Mouse (Mus musculus) CH12.LX (cell line): ENCODE data around the gene Fryl. TPM values are rescaled to one million over a fixed set of nuclear protein-coding genes. Genes with fewer than 3 reads are reported as not detected.

Experiments
- DNase-seq: peaks from one replicate; pipeline ENCODE4 v3.0.0-alpha.2; 2013; ENCODE audit errors: extremely low read depth
- H3K27ac ChIP-seq: 2 replicates; pipeline ENCODE4 v1.5.1; 2012; ENCODE audit warnings: low read depth, mild to moderate bottlenecking, control low read depth, moderate library complexity; ENCODE audit not compliant: insufficient read depth
- H3K27me3 ChIP-seq: replicated peaks from 2 replicates; pipeline ENCODE3; 2012; ENCODE audit warnings: inconsistent platforms
- H3K36me3 ChIP-seq, 2 experiments: replicated peaks in 1 of 2; 2 replicates each; pipeline versions ENCODE3 to v1.6.1; 2012; ENCODE audit warnings: inconsistent platforms in 1 of 2, low read length in 1 of 2, mild to moderate bottlenecking in 1 of 2, mixed read lengths in 1 of 2, moderate library complexity in 1 of 2; ENCODE audit not compliant: control insufficient read depth in 1 of 2, insufficient read depth in 1 of 2
- H3K4me1 ChIP-seq, 2 experiments: 2 replicates each; pipeline ENCODE4 v1.6.1; 2012; ENCODE audit warnings: inconsistent platforms in 1 of 2, moderate library complexity in 1 of 2; ENCODE audit not compliant: insufficient read depth in 2 of 2, control insufficient read depth in 1 of 2
- H3K4me2 ChIP-seq: 2 replicates; pipeline ENCODE4 v1.6.1; 2012; ENCODE audit warnings: low read depth, mild to moderate bottlenecking, control low read depth; ENCODE audit not compliant: poor library complexity, insufficient read depth, severe bottlenecking
- H3K4me3 ChIP-seq, 3 experiments: fragments of 150-350 bp in 1 of 3; sonication (generic) in 1 of 3; replicated peaks in 1 of 3; 2 replicates each; pipeline versions ENCODE3 to v1.5.1; 2011 to 2012; ENCODE audit warnings: low read depth in 2 of 3, low read length in 2 of 3, mild to moderate bottlenecking in 2 of 3, moderate library complexity in 2 of 3, control low read depth in 1 of 3, improper control_type of control experiment in 1 of 3, inconsistent platforms in 1 of 3, mixed read lengths in 1 of 3; ENCODE audit not compliant: poor library complexity in 1 of 3
- H3K79me2 ChIP-seq: replicated peaks from 2 replicates; pipeline ENCODE4 v1.6.1; 2012; ENCODE audit warnings: mild to moderate bottlenecking, moderate library complexity; ENCODE audit not compliant: control insufficient read depth, poor library complexity, insufficient read depth, severe bottlenecking; ENCODE audit errors: extremely low read depth
- H3K9ac ChIP-seq: 2 replicates; pipeline ENCODE4 v1.6.1; 2012; ENCODE audit warnings: low read depth, mild to moderate bottlenecking, control low read depth, moderate library complexity; ENCODE audit not compliant: insufficient read depth
- H3K9me3 ChIP-seq: replicated peaks from 2 replicates; pipeline ENCODE3; 2012; ENCODE audit warnings: low read length, inconsistent platforms, mixed read lengths
- CHD1 ChIP-seq: IDR thresholded peaks from 2 replicates; pipeline ENCODE4 v1.6.1; 2012; ENCODE audit warnings: low read depth, low read length, improper control_type of control experiment, inconsistent platforms
- CHD2 ChIP-seq: IDR thresholded peaks from 2 replicates; pipeline ENCODE4 v1.6.1; 2011; ENCODE audit warnings: low read length, improper control_type of control experiment
- CTCF ChIP-seq, 2 experiments: IDR thresholded peaks in 1 of 2; conservative IDR thresholded peaks in 1 of 2; 2 replicates each; pipeline ENCODE4 v1.5.1; 2011 to 2012; ENCODE audit warnings: low read depth in 2 of 2, low read length in 2 of 2, improper control_type of control experiment in 1 of 2, inconsistent platforms in 1 of 2, mild to moderate bottlenecking in 1 of 2, moderate library complexity in 1 of 2
- E2F4 ChIP-seq: IDR thresholded peaks from 2 replicates; pipeline ENCODE4 v1.6.1; 2011; ENCODE audit warnings: low read depth, low read length, improper control_type of control experiment; ENCODE audit not compliant: insufficient replicate concordance
- ELF1 ChIP-seq: IDR thresholded peaks from 2 replicates; pipeline ENCODE4 v1.6.1; 2014; ENCODE audit warnings: low read depth, mild to moderate bottlenecking, inconsistent platforms, low read length, improper control_type of control experiment
- ETS1 ChIP-seq: conservative IDR thresholded peaks from 2 replicates; pipeline ENCODE4 v1.6.1; 2012; ENCODE audit warnings: low read depth, mild to moderate bottlenecking, inconsistent platforms, low read length, improper control_type of control experiment, moderate library complexity
- IRF4 ChIP-seq: IDR thresholded peaks from 2 replicates; pipeline ENCODE4 v1.6.1; 2014; ENCODE audit warnings: low read depth, mild to moderate bottlenecking, inconsistent platforms, low read length, improper control_type of control experiment
- MAX ChIP-seq: IDR thresholded peaks from 2 replicates; pipeline ENCODE4 v1.6.1; 2011; ENCODE audit warnings: low read length, improper control_type of control experiment
- MAZ ChIP-seq: IDR thresholded peaks from 2 replicates; pipeline ENCODE4 v1.6.1; 2012; ENCODE audit warnings: low read depth, mild to moderate bottlenecking, inconsistent platforms, low read length, improper control_type of control experiment, moderate library complexity
- MEF2A ChIP-seq: IDR thresholded peaks from 2 replicates; pipeline ENCODE4 v1.6.1; 2014; ENCODE audit warnings: low read depth, mild to moderate bottlenecking, inconsistent platforms, low read length, improper control_type of control experiment, borderline replicate concordance
- MYC ChIP-seq: IDR thresholded peaks from 2 replicates; pipeline ENCODE4 v1.6.1; 2011; ENCODE audit warnings: low read depth, mild to moderate bottlenecking, improper control_type of control experiment, low read length
- NELFE ChIP-seq: IDR thresholded peaks from 2 replicates; pipeline ENCODE4 v1.6.1; 2011; ENCODE audit warnings: low read depth, low read length, improper control_type of control experiment
- PAX5 ChIP-seq: IDR thresholded peaks from 2 replicates; pipeline ENCODE4 v1.6.1; 2012; ENCODE audit warnings: low read length, inconsistent platforms, mixed read lengths
- POLR2A ChIP-seq: IDR thresholded peaks from 2 replicates; pipeline ENCODE4 v1.6.1; 2011; ENCODE audit warnings: low read depth, mild to moderate bottlenecking, improper control_type of control experiment, low read length
- RAD21 ChIP-seq: IDR thresholded peaks from 2 replicates; pipeline ENCODE4 v1.6.1; 2011; ENCODE audit warnings: low read depth, mild to moderate bottlenecking, low read length, improper control_type of control experiment, moderate library complexity
- SIN3A ChIP-seq: IDR thresholded peaks from 2 replicates; pipeline ENCODE4 v1.6.1; 2012; ENCODE audit warnings: low read length, improper control_type of control experiment, inconsistent platforms
- SMC3 ChIP-seq: IDR thresholded peaks from 2 replicates; pipeline ENCODE4 v1.6.1; 2011; ENCODE audit warnings: low read depth, low read length, improper control_type of control experiment
- TBP ChIP-seq: conservative IDR thresholded peaks from 2 replicates; pipeline ENCODE4 v1.6.1; 2011; ENCODE audit warnings: low read depth, low read length, improper control_type of control experiment
- TCF12 ChIP-seq: IDR thresholded peaks from 2 replicates; pipeline ENCODE4 v1.6.1; 2014; ENCODE audit warnings: low read depth, mild to moderate bottlenecking, inconsistent platforms, low read length, improper control_type of control experiment
- USF1 ChIP-seq: IDR thresholded peaks from 2 replicates; pipeline ENCODE4 v1.6.1; 2014; ENCODE audit warnings: low read depth, mild to moderate bottlenecking, inconsistent platforms, low read length, improper control_type of control experiment
- USF2 ChIP-seq: conservative IDR thresholded peaks from 2 replicates; pipeline ENCODE4 v1.6.1; 2011; ENCODE audit warnings: low read depth, low read length, improper control_type of control experiment
- ZNF384 ChIP-seq: IDR thresholded peaks from 2 replicates; pipeline ENCODE4 v1.6.1; 2012; ENCODE audit warnings: low read depth, low read length, improper control_type of control experiment, inconsistent platforms
- dilution Hi-C: fragments of 300-500 bp; cut with MboI; formaldehyde crosslinking; loops from 2 replicates; pipeline ENCODE4 v1.14.3; 2020; ENCODE audit warnings: low sequenced_read_pairs; ENCODE audit not compliant: extremely low pct_unique_long_range_greater_than_20kb, extremely low pct_ligation_motif_present
- in situ Hi-C: fragments of 300-500 bp; cut with MboI; formaldehyde crosslinking; loops from 3 replicates; pipeline ENCODE4 v1.14.3; 2019; ENCODE audit warnings: low sequenced_read_pairs, low pct_ligation_motif_present, low pct_unique_long_range_greater_than_20kb, mixed read lengths
- polyA plus RNA-seq: library from polyadenylated mRNA; unstranded; fragments of >175 nt; gene quantifications from 2 replicates; pipeline ENCODE4 v1.2.1, GENCODE M21; 2012; ENCODE audit warnings: low read depth; ENCODE audit not compliant: insufficient read length
- total RNA-seq, 2 experiments: library from RNA; depleted of rRNA; stranded (reverse); fragments of 300-350 nt in 1 of 2; fragments of >200 nt in 1 of 2; gene quantifications; 2 replicates each; pipeline ENCODE4 v1.2.3; 2012 to 2014

The Fryl gene
- total and polyA plus RNA-seq, 3 experiments, result 23.2 to 38.4 (median 31.3) TPM

DNA sequence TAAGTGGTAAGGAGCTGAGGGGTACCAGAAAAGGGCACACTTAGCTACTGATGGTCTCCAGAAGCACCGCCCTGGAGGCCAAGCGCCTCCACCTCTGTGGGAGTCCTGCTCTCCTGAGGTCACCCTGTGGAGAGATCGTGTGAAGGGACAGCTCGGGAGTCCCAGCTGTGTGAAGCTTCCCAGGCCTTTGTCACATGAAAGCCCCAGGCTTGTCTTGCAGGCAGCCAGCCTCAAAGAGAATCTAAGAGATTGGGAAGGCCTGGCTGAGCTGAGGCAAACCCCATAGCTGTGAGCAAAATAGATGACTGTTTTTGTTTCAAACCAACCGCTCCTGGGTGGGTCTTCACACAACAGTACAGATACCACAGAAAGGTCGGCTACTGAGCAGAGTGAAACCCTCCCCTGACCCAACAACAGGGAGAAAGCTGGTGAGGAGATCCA lies 19.5 kb downstream of the Fryl start:
- Histone ChIP-seq H3K4me1 (peaks cover 6 to 39% of the 10 kb centered on the region in 2 experiments; a peak in 2 of 4 replicates), H3K4me3 (no peak overlapping the region)

DNA sequence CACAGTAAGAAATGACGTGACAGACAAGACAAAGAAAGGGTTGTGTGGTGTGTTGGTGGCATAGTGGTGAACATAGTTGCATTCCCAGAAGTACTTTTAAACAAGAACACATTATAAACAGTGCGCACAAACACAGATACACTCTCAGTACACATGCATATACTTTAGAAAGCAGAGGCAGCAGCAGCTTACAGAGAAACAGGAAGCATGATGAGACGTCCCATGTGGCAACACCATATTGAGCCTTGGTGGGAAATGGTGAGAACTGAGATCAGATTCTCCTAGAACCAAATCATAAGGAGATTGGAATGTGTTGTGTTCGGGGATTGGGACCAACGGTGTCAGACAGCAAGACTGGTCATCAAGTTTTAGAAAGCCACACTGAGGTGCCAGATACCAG lies 21.2 kb downstream of the Fryl start:
- H3K9me3 ChIP-seq, result no peaks in the 10 kb centered on the region
- H3K4me2 ChIP-seq, result no peak overlapping the region
- DNase-seq, result no peak
- no peak for TF ChIP-seq ELF1
- TF ChIP-seq E2F4, result no peak
- no peak for TF ChIP-seq NELFE
- peaks cover 0 to 38% of the 10 kb centered on the region in 2 experiments; a peak in 2 of 4 replicates for H3K4me1 ChIP-seq
- H3K9ac ChIP-seq, result no peak overlapping the region
- no peak overlapping the region for H3K27ac ChIP-seq
- H3K4me3 ChIP-seq, result no peak overlapping the region
- dilution Hi-C loops (no loop called here), in situ Hi-C loops (no loop called here)
- H3K79me2 ChIP-seq, result peaks cover 8% of the 10 kb centered on the region; the same call in 1 of the 2 replicates
- H3K36me3 ChIP-seq, result peaks cover 0 to 41% of the 10 kb centered on the region in 2 experiments
- H3K27me3 ChIP-seq, result no peaks in the 10 kb centered on the region

More for the DNA sequence above, 19.5 kb downstream of the Fryl start:
- dilution Hi-C loops (no loop called here), in situ Hi-C loops (no loop called here)
- peaks cover 0 to 40% of the 10 kb centered on the region in 2 experiments for H3K36me3 ChIP-seq
- H3K27ac ChIP-seq, result no peak overlapping the region
- TF ChIP-seq MAX (no peak), SIN3A (no peak), MEF2A (no peak), TCF12 (no peak), CTCF (conservative IDR thresholded peaks at IDR 0.05 in 1 of 2, IDR thresholded peaks at IDR 0.05 in 1 of 2; ENCODE audit: low read depth in 2 of 2, low read length in 2 of 2) (no peak), TBP (no peak), CHD1 (no peak), IRF4 (no peak), ZNF384 (no peak), ELF1 (no peak), PAX5 (no peak), ETS1 (no peak), SMC3 (no peak), RAD21 (no peak), USF2 (no peak), USF1 (no peak), CHD2 (no peak), MYC (no peak), MAZ (no peak), POLR2A (no peak)
- H3K79me2 ChIP-seq, result peaks cover 11% of the 10 kb centered on the region; the same call in 1 of the 2 replicates
- no peak overlapping the region for H3K4me2 ChIP-seq
- H3K9me3 ChIP-seq, result no peaks in the 10 kb centered on the region
- no peaks in the 10 kb centered on the region for H3K27me3 ChIP-seq
- no peak for DNase-seq
- H3K9ac ChIP-seq, result no peak overlapping the region
